Mouse (Mus musculus) midbrain, embryonic 12.5 days (tissue): Measurements from ENCODE around the gene Epas1. TPM values are rescaled to one million over a fixed set of nuclear protein-coding genes. Genes with fewer than 3 reads are reported as not detected.

Experiments used
- ATAC-seq: fragments of 200-750 bp; cut with Nextera tagmentation; 2 replicates; pipeline ENCODE4 v1.8.0; 2017; ENCODE audit warnings: low read depth, moderate TSS enrichment, moderate library complexity; ENCODE audit not compliant: low FRiP score
- H3K27ac ChIP-seq: fragments of 300-500 bp; sonication (generic); replicated peaks from 2 replicates; pipeline ENCODE4 v1.5.1; 2016; ENCODE audit warnings: mild to moderate bottlenecking
- H3K27me3 ChIP-seq: fragments of 300-500 bp; sonication (generic); 2 replicates; pipeline ENCODE4 v1.6.1; 2016; ENCODE audit warnings: mild to moderate bottlenecking
- H3K36me3 ChIP-seq: fragments of 300-500 bp; sonication (generic); 2 replicates; pipeline ENCODE4 v1.6.1; 2016
- H3K4me1 ChIP-seq: fragments of 300-500 bp; sonication (generic); 2 replicates; pipeline ENCODE4 v1.6.1; 2016
- H3K4me2 ChIP-seq: fragments of 300-500 bp; sonication (generic); replicated peaks from 2 replicates; pipeline ENCODE4 v1.6.1; 2016; ENCODE audit warnings: mild to moderate bottlenecking, moderate library complexity
- H3K4me3 ChIP-seq: fragments of 300-500 bp; sonication (generic); 2 replicates; pipeline ENCODE4 v1.5.1; 2016; ENCODE audit warnings: mild to moderate bottlenecking
- H3K9ac ChIP-seq: fragments of 300-500 bp; sonication (generic); replicated peaks from 2 replicates; pipeline ENCODE4 v1.6.1; 2016; ENCODE audit warnings: mild to moderate bottlenecking, moderate library complexity
- H3K9me3 ChIP-seq: fragments of 300-500 bp; sonication (generic); 2 replicates; pipeline ENCODE4 v1.6.1; 2016; ENCODE audit warnings: mild to moderate bottlenecking
- whole genome bisulfite sequencing: fragments of 180-500 bp; shearing (Covaris S2); methylation state at CpG from one replicate; pipeline ENCODE4 v1.1.7; 2016; 5-methylcytosine and 5-hydroxymethylcytosine counted together
- polyA plus RNA-seq: library from polyadenylated mRNA; unstranded; fragments of >200 nt; fragmentation: Nextera tagmentation; extraction: Ambion mirVana; gene quantifications from 2 replicates; pipeline ENCODE4 v1.2.1, GENCODE M21; 2016

Epas1 gene
- polyA plus RNA-seq, 1 experiment from 2014 or later, result 3.9 TPM

- ATAC-seq, result 0 out of 2 replicates have a peak, but pooled peaks have one; percentile 38
- Histone ChIP-seq H3K36me3 (no peaks in the 10 kb centered on the region), H3K9ac (no peak overlapping the region), H3K4me2 (peak overlapping the region; percentile 29), H3K9me3 (no peaks in the 10 kb centered on the region), H3K4me1 (peaks cover 4% of the 10 kb centered on the region), H3K27ac (no peak overlapping the region; the same call in 1 of the 2 replicates), H3K27me3 (peaks cover 8% of the 10 kb centered on the region; the same call in 1 of the 2 replicates), H3K4me3 (no peak overlapping the region)
- WGBS, result 7% methylated on average over 11 of the region's 11 CpGs
These were observed 21.5 kb upstream of the Epas1 start for GRCm38 (mm10) chr17:86732024-86732423.

- no peaks in the 10 kb centered on the region for H3K9me3 ChIP-seq
- WGBS, result 72% methylated on average over 1 of the region's 1 CpGs
- no peak for ATAC-seq
- peak overlapping the region; percentile 29; the same call in 1 of the 2 replicates for H3K4me2 ChIP-seq
- no peaks in the 10 kb centered on the region for H3K36me3 ChIP-seq
- no peak overlapping the region for H3K27ac ChIP-seq
- no peak overlapping the region for H3K4me3 ChIP-seq
- no peak overlapping the region for H3K9ac ChIP-seq
- peaks cover 4% of the 10 kb centered on the region for H3K4me1 ChIP-seq
- peaks cover 8% of the 10 kb centered on the region; the same call in 1 of the 2 replicates for H3K27me3 ChIP-seq
These were observed 21.0 kb upstream of the Epas1 start for GRCm38 (mm10) chr17:86732522-86732921.

- Histone ChIP-seq H3K4me2 (no peak overlapping the region), H3K36me3 (no peaks in the 10 kb centered on the region), H3K9me3 (no peaks in the 10 kb centered on the region), H3K27me3 (peaks cover 8% of the 10 kb centered on the region; the same call in 1 of the 2 replicates), H3K27ac (no peak overlapping the region), H3K9ac (no peak overlapping the region), H3K4me3 (no peak overlapping the region), H3K4me1 (peaks cover 4% of the 10 kb centered on the region)
- WGBS, result 77% methylated on average over 4 of the region's 4 CpGs
- no peak for ATAC-seq
These were observed 19.9 kb upstream of the Epas1 start for GRCm38 (mm10) chr17:86733644-86734043.

- WGBS, result 89% methylated on average over 6 of the region's 6 CpGs
- no peak for ATAC-seq
- peaks cover 3% of the 10 kb centered on the region; the same call in 1 of the 2 replicates for H3K27me3 ChIP-seq
- H3K27ac ChIP-seq, result no peak overlapping the region
- H3K36me3 ChIP-seq, result no peaks in the 10 kb centered on the region
- no peak overlapping the region for H3K4me3 ChIP-seq
- H3K9me3 ChIP-seq, result no peaks in the 10 kb centered on the region
- no peak overlapping the region for H3K4me2 ChIP-seq
- H3K9ac ChIP-seq, result no peak overlapping the region
- H3K4me1 ChIP-seq, result no peaks in the 10 kb centered on the region
These were observed 15.0 kb upstream of the Epas1 start for GRCm38 (mm10) chr17:86738477-86738876.

GRCm38 (mm10) chr17:86743351-86743941 is 10.1 kb upstream of the Epas1 start:
- H3K36me3 ChIP-seq, result no peaks in the 10 kb centered on the region
- WGBS, result 88% methylated on average over 7 of the region's 7 CpGs
- no peak for ATAC-seq
- no peaks in the 10 kb centered on the region for H3K4me1 ChIP-seq
- no peaks in the 10 kb centered on the region for H3K9me3 ChIP-seq
- no peak overlapping the region for H3K9ac ChIP-seq
- no peak overlapping the region for H3K4me3 ChIP-seq
- H3K27ac ChIP-seq, result no peak overlapping the region
- no peak overlapping the region for H3K4me2 ChIP-seq
- no peaks in the 10 kb centered on the region for H3K27me3 ChIP-seq

- no peak for ATAC-seq
- 34% methylated on average over 6 of the region's 6 CpGs for WGBS
- H3K27me3 ChIP-seq, result peaks cover 2% of the 10 kb centered on the region; the same call in 1 of the 2 replicates
- no peaks in the 10 kb centered on the region for H3K4me1 ChIP-seq
- no peak overlapping the region for H3K9ac ChIP-seq
- H3K36me3 ChIP-seq, result no peaks in the 10 kb centered on the region
- no peak overlapping the region for H3K4me2 ChIP-seq
- no peak overlapping the region for H3K27ac ChIP-seq
- H3K4me3 ChIP-seq, result no peak overlapping the region
- H3K9me3 ChIP-seq, result no peaks in the 10 kb centered on the region
These were observed 8.6 kb upstream of the Epas1 start for GRCm38 (mm10) chr17:86744943-86745342.

GRCm38 (mm10) chr17:86751373-86751871 is 2.1 kb upstream of the Epas1 start:
- ATAC-seq, result no peak
- Histone ChIP-seq H3K4me3 (no peak overlapping the region), H3K36me3 (no peaks in the 10 kb centered on the region), H3K27ac (no peak overlapping the region), H3K9me3 (no peaks in the 10 kb centered on the region), H3K27me3 (peaks cover 66% of the 10 kb centered on the region), H3K9ac (no peak overlapping the region), H3K4me2 (no peak overlapping the region), H3K4me1 (peaks cover 21% of the 10 kb centered on the region)
- 77% methylated on average over 10 of the region's 10 CpGs for WGBS

- Histone ChIP-seq H3K27me3 (peaks cover 79% of the 10 kb centered on the region), H3K4me3 (peak overlapping the region; percentile 51), H3K27ac (no peak overlapping the region), H3K36me3 (no peaks in the 10 kb centered on the region), H3K4me1 (peaks cover 21% of the 10 kb centered on the region), H3K4me2 (peak overlapping the region; percentile 85), H3K9ac (0 out of 2 replicates have a peak overlapping the region, but pooled peaks have one; percentile 24), H3K9me3 (no peaks in the 10 kb centered on the region)
- WGBS, result under 1% methylated on average over 55 of the region's 55 CpGs
- 0 out of 2 replicates have a peak, but pooled peaks have one; percentile 17 for ATAC-seq
These were observed 668 bp downstream of the Epas1 start for GRCm38 (mm10) chr17:86753931-86754805.

GRCm38 (mm10) chr17:86754806-86755571 is 1.5 kb downstream of the Epas1 start:
- peaks cover 21% of the 10 kb centered on the region for H3K4me1 ChIP-seq
- H3K4me3 ChIP-seq, result peak overlapping the region; percentile 51
- H3K9me3 ChIP-seq, result no peaks in the 10 kb centered on the region
- 1% methylated on average over 52 of the region's 52 CpGs for WGBS
- no peak overlapping the region for H3K27ac ChIP-seq
- peak overlapping the region; percentile 85 for H3K4me2 ChIP-seq
- peaks cover 77% of the 10 kb centered on the region for H3K27me3 ChIP-seq
- no peaks in the 10 kb centered on the region for H3K36me3 ChIP-seq
- no peak for ATAC-seq
- H3K9ac ChIP-seq, result no peak overlapping the region

GRCm38 (mm10) chr17:86755581-86756195 is 2.2 kb downstream of the Epas1 start:
- peaks cover 70% of the 10 kb centered on the region for H3K27me3 ChIP-seq
- peak overlapping the region; percentile 51; the same call in 1 of the 2 replicates for H3K4me3 ChIP-seq
- peaks cover 21% of the 10 kb centered on the region for H3K4me1 ChIP-seq
- no peak overlapping the region for H3K9ac ChIP-seq
- H3K9me3 ChIP-seq, result no peaks in the 10 kb centered on the region
- H3K4me2 ChIP-seq, result peak overlapping the region; percentile 85
- WGBS, result 20% methylated on average over 11 of the region's 11 CpGs
- H3K27ac ChIP-seq, result no peak overlapping the region
- no peaks in the 10 kb centered on the region for H3K36me3 ChIP-seq
- no peak for ATAC-seq

GRCm38 (mm10) chr17:86757621-86758020 is 4.1 kb downstream of the Epas1 start:
- Histone ChIP-seq H3K27me3 (peaks cover 51% of the 10 kb centered on the region), H3K4me1 (peaks cover 19% of the 10 kb centered on the region), H3K4me3 (no peak overlapping the region), H3K27ac (no peak overlapping the region), H3K9me3 (no peaks in the 10 kb centered on the region), H3K9ac (no peak overlapping the region), H3K4me2 (no peak overlapping the region), H3K36me3 (no peaks in the 10 kb centered on the region)
- WGBS, result 50% methylated on average over 2 of the region's 2 CpGs
- no peak for ATAC-seq
